Mouse (Mus musculus): ENCODE measurements around the gene 3110040N11Rik. TPM values are rescaled to one million over a fixed set of nuclear protein-coding genes. Genes with fewer than 3 reads are reported as not detected.
"Not testable (repeated sequence)": the region's sequence is repeated elsewhere in the genome, so short reads cannot be mapped to it uniquely, and the experiment has no call there.

3110040N11Rik gene
- polyA plus RNA-seq (2011; ENCODE audit: insufficient read depth, insufficient read length, low replicate concordance, missing spikeins) = 12.1 and 13.9 TPM in 2 replicates

GRCm38 (mm10) chr7:81789095-81789757, at the start of gene 3110040N11Rik:
TSS of gene 3110040N11Rik (minus strand) at chr7:81789478.
- H3K4me1 ChIP-seq (ENCODE audit: control insufficient read depth, insufficient read depth, low read length) = peaks cover 1% of the 10 kb centered on the region; the same call in 1 of the 2 replicates
- WGBS = under 1% methylated on average over 38 of the region's 38 CpGs

GRCm38 (mm10) chr7:81837771-81838170, 48.5 kb upstream of the 3110040N11Rik start:
- not testable (repeated sequence) for H3K27ac ChIP-seq (ENCODE audit: control insufficient read depth, insufficient read depth, low read depth, low read length, poor library complexity)
- 81% methylated on average over 5 of the region's 5 CpGs for WGBS

More at GRCm38 (mm10) chr7:81789095-81789757, at the start of gene 3110040N11Rik:
- Histone ChIP-seq H3K4me3 (replicated peaks; ENCODE audit: control insufficient read depth, low read depth, low read length) (peak within 1 kb of the TSS; percentile 96), H3K27ac (ENCODE audit: control insufficient read depth, insufficient read depth, low read depth, low read length, poor library complexity) (peak within 1 kb of the TSS; percentile 95)
- TF ChIP-seq POLR2A (IDR thresholded peaks at IDR 0.05; ENCODE audit: borderline replicate concordance, control insufficient read depth, low read depth, low read length) = peak; percentile 92
- peak; percentile 74 for TF ChIP-seq CTCF (IDR thresholded peaks at IDR 0.05; ENCODE audit: control insufficient read depth, insufficient read depth, low read length)

GRCm38 (mm10) chr7:81835430-81835829, 46.2 kb upstream of the 3110040N11Rik start:
- 40% methylated on average over 5 of the region's 5 CpGs for WGBS
- H3K4me1 ChIP-seq (ENCODE audit: control insufficient read depth, insufficient read depth, low read length) = no peaks in the 10 kb centered on the region; the same call in 1 of the 2 replicates
- TF ChIP-seq POLR2A (IDR thresholded peaks at IDR 0.05; ENCODE audit: borderline replicate concordance, control insufficient read depth, low read depth, low read length) (no peak), CTCF (IDR thresholded peaks at IDR 0.05; ENCODE audit: control insufficient read depth, insufficient read depth, low read length) (no peak)
- H3K4me3 ChIP-seq (replicated peaks; ENCODE audit: control insufficient read depth, low read depth, low read length) = no peak overlapping the region
- H3K27ac ChIP-seq (ENCODE audit: control insufficient read depth, insufficient read depth, low read depth, low read length, poor library complexity) = no peak overlapping the region

More at GRCm38 (mm10) chr7:81837771-81838170, 48.5 kb upstream of the 3110040N11Rik start:
- H3K4me1 ChIP-seq (ENCODE audit: control insufficient read depth, insufficient read depth, low read length); H3K4me3 ChIP-seq (replicated peaks; ENCODE audit: control insufficient read depth, low read depth, low read length): not testable (repeated sequence)

- Histone ChIP-seq H3K4me1 (ENCODE audit: control insufficient read depth, insufficient read depth, low read length) (no peaks in the 10 kb centered on the region; the same call in 1 of the 2 replicates), H3K4me3 (replicated peaks; ENCODE audit: control insufficient read depth, low read depth, low read length) (no peak overlapping the region), H3K27ac (ENCODE audit: control insufficient read depth, insufficient read depth, low read depth, low read length, poor library complexity) (no peak overlapping the region)
- TF ChIP-seq CTCF (IDR thresholded peaks at IDR 0.05; ENCODE audit: control insufficient read depth, insufficient read depth, low read length) (peak; percentile 3; the same call in 1 of the 2 replicates), POLR2A (IDR thresholded peaks at IDR 0.05; ENCODE audit: borderline replicate concordance, control insufficient read depth, low read depth, low read length) (no peak)
Observed at GRCm38 (mm10) chr7:81834847-81835246, 45.6 kb upstream of the 3110040N11Rik start.

GRCm38 (mm10) chr7:81829379-81829894, 40.2 kb upstream of the 3110040N11Rik start, which contains the start of gene Btbd1:
TSS of gene Btbd1 (minus strand) at chr7:81829431.
- Histone ChIP-seq H3K4me1 (ENCODE audit: control insufficient read depth, insufficient read depth, low read length) (no peaks in the 10 kb centered on the region; the same call in 1 of the 2 replicates), H3K4me3 (replicated peaks; ENCODE audit: control insufficient read depth, low read depth, low read length) (peak within 1 kb of the TSS; percentile 97), H3K27ac (ENCODE audit: control insufficient read depth, insufficient read depth, low read depth, low read length, poor library complexity) (peak within 1 kb of the TSS; percentile 94)
- TF ChIP-seq CTCF (IDR thresholded peaks at IDR 0.05; ENCODE audit: control insufficient read depth, insufficient read depth, low read length) (no peak), POLR2A (IDR thresholded peaks at IDR 0.05; ENCODE audit: borderline replicate concordance, control insufficient read depth, low read depth, low read length) (no peak; the same call in 1 of the 2 replicates)
- 2% methylated on average over 53 of the region's 58 CpGs for WGBS

GRCm38 (mm10) chr7:81828681-81829378, 39.6 kb upstream of the 3110040N11Rik start:
- Histone ChIP-seq H3K4me1 (ENCODE audit: control insufficient read depth, insufficient read depth, low read length) (no peaks in the 10 kb centered on the region; the same call in 1 of the 2 replicates), H3K27ac (ENCODE audit: control insufficient read depth, insufficient read depth, low read depth, low read length, poor library complexity) (peak overlapping the region; percentile 94), H3K4me3 (replicated peaks; ENCODE audit: control insufficient read depth, low read depth, low read length) (peak overlapping the region; percentile 97)
- under 1% methylated on average over 87 of the region's 91 CpGs for WGBS
- TF ChIP-seq CTCF (IDR thresholded peaks at IDR 0.05; ENCODE audit: control insufficient read depth, insufficient read depth, low read length) = no peak
- TF ChIP-seq POLR2A (IDR thresholded peaks at IDR 0.05; ENCODE audit: borderline replicate concordance, control insufficient read depth, low read depth, low read length) = no peak; the same call in 1 of the 2 replicates

GRCm38 (mm10) chr7:81827806-81828667, 38.8 kb upstream of the 3110040N11Rik start:
- H3K27ac ChIP-seq (ENCODE audit: control insufficient read depth, insufficient read depth, low read depth, low read length, poor library complexity) = peak overlapping the region; percentile 94
- H3K4me1 ChIP-seq (ENCODE audit: control insufficient read depth, insufficient read depth, low read length) = no peaks in the 10 kb centered on the region; the same call in 1 of the 2 replicates
- H3K4me3 ChIP-seq (replicated peaks; ENCODE audit: control insufficient read depth, low read depth, low read length) = peak overlapping the region; percentile 97
- TF ChIP-seq POLR2A (IDR thresholded peaks at IDR 0.05; ENCODE audit: borderline replicate concordance, control insufficient read depth, low read depth, low read length) = no peak
- TF ChIP-seq CTCF (IDR thresholded peaks at IDR 0.05; ENCODE audit: control insufficient read depth, insufficient read depth, low read length) = no peak
- WGBS = 18% methylated on average over 17 of the region's 17 CpGs
